Mouse (Mus musculus) cerebellum, adult 2 months (tissue): Measurements from ENCODE around the gene Vav1. TPM values are rescaled to one million over a fixed set of nuclear protein-coding genes. Genes with fewer than 3 reads are reported as not detected.

Experiments
- DNase-seq, 2 experiments: peaks; one replicate each; pipeline ENCODE4 v3.0.0; 2021
- H3K27ac ChIP-seq: fragments of 200-500 bp; 2 replicates; pipeline ENCODE4 v1.5.1; 2012; ENCODE audit warnings: low read length, control low read depth, inconsistent platforms; ENCODE audit not compliant: insufficient read depth
- H3K27me3 ChIP-seq: fragments of 200-500 bp; 2 replicates; pipeline ENCODE4 v1.6.1; 2012; ENCODE audit warnings: inconsistent platforms, mild to moderate bottlenecking, low read length, moderate library complexity; ENCODE audit not compliant: control insufficient read depth, insufficient read depth
- H3K4me1 ChIP-seq: fragments of 200-500 bp; 2 replicates; pipeline ENCODE4 v1.6.1; 2011; ENCODE audit warnings: low read length; ENCODE audit not compliant: control insufficient read depth, insufficient read depth
- H3K4me3 ChIP-seq: fragments of 200-500 bp; replicated peaks from 2 replicates; pipeline ENCODE3; 2011; ENCODE audit warnings: mild to moderate bottlenecking, low read depth, low read length, control low read depth; ENCODE audit not compliant: insufficient read depth
- CTCF ChIP-seq: fragments of 200-500 bp; IDR thresholded peaks from 2 replicates; pipeline ENCODE4 v1.5.1; 2011; ENCODE audit warnings: low read depth, mild to moderate bottlenecking, control low read depth, low read length, moderate library complexity, borderline replicate concordance; ENCODE audit not compliant: insufficient read depth
- POLR2A ChIP-seq: fragments of 200-500 bp; IDR thresholded peaks from 2 replicates; pipeline ENCODE4 v1.6.1; 2011; ENCODE audit warnings: low read length, control low read depth, borderline replicate concordance; ENCODE audit not compliant: insufficient read depth
- WGBS: fragments of 180-500 bp; shearing (Covaris S2); methylation state at CpG from one replicate; pipeline ENCODE4 v1.1.7; 2018; 5-methylcytosine and 5-hydroxymethylcytosine counted together
- polyA plus RNA-seq: library from polyadenylated mRNA; depleted of rRNA; stranded (reverse); fragments of >200 nt; gene quantifications from 2 replicates; pipeline ENCODE4 v1.2.3, GENCODE M21; 2012

Vav1 gene
- polyA plus RNA-seq, 1 experiment, result 1.2 TPM

DNA sequence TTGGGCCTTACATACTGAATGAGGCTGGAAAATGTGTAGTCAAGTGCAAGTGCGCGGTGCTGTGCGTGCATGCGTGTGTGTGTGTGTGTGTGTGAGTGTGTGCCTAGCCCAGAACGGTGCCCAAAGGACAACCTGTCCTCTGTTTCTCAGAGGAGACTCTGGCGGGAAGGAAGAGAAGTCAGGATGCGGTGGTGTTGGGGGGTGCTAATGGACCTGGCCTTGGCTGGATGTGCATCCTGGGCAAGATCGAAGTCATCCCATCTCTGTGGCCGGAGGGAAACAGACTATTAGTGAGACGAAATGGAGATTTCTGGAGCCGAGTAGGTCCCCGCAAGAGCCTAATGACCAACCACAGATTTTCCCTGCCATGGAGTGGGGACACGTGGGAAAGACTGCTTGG is 30.1 kb upstream of the Vav1 start:
- TF ChIP-seq POLR2A, result no peak
- TF ChIP-seq CTCF, result no peak
- 6% methylated on average over 13 of the region's 13 CpGs for WGBS
- peak overlapping the region; percentile 54 for H3K27ac ChIP-seq
- H3K4me1 ChIP-seq, result 0 out of 2 replicates have a peak, but pooled peaks cover 3% of the 10 kb centered on the region
- no peaks in the 10 kb centered on the region for H3K27me3 ChIP-seq
- peak overlapping the region; percentile 85 for H3K4me3 ChIP-seq
- DNase-seq, result peak in 1 of 2 experiments; percentile 35

DNA sequence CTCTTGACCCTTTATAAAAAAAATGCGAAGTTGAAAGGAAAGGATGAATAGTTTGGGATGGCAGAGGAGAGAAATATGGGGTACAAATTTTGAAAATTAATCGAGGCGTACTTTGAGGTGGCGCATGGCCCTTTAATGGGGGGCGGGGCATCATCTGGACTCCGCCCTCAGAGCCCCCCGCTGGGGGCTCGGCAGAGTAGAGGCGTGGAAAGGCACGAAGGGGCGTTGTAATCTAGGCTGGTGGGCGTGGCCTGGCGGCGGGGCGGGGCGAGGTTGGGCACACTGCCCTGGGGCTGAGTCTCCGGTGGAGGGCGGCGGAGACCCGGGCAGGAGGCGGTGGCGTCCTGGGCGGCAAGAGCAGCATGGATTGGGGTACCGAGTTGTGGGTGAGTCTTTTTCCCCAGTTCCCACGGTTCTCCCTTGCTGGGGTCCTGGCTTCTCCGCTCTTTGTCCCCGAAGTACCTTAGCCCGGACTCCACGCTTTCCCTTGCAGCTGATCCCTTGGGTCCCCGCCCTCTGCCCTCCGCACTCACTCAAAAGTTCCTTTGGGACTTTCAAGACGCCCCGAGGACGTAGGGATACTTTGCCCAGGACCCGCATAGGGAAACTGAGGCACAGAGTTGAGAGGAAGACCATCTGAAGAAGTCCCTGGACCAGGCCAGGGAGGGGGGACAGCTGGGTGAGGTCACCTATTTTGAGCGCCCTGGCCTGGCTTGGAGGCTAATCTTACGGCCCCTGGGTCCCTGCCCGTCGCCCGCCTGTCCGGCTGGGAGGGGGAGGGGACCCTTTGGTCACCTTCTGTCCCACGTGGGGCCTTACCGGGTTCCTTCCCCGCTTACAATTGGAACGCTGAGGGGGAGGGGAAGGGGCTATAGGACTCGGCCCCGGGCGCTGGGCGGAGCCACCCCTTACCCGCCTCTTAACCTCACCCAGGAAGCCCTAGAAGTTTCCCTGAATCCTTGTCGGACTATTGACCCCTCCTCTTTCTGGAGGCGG is 29.4 kb upstream of the Vav1 start, which contains the start of gene Trip10:
Gene Trip10 (plus strand): TSS at position 270 of the 996 bp plus-strand sequence.
- Histone ChIP-seq H3K27ac (peak within 1 kb of the TSS; percentile 54), H3K27me3 (no peaks in the 10 kb centered on the region), H3K4me1 (0 out of 2 replicates have a peak, but pooled peaks cover 3% of the 10 kb centered on the region), H3K4me3 (peak within 1 kb of the TSS; percentile 85)
- DNase-seq, result peak; percentile 78 to 84
- under 1% methylated on average over 51 of the region's 52 CpGs for WGBS
- no peak for TF ChIP-seq POLR2A

- Histone ChIP-seq H3K27ac (no peak overlapping the region), H3K27me3 (no peaks in the 10 kb centered on the region), H3K4me3 (peak overlapping the region; percentile 40), H3K4me1 (0 out of 2 replicates have a peak, but pooled peaks cover 3% of the 10 kb centered on the region)
- DNase-seq, result peak; percentile 37 to 41
- 6% methylated on average over 33 of the region's 33 CpGs for WGBS
- TF ChIP-seq POLR2A (no peak), CTCF (no peak)
Observed at GRCm38 (mm10) chr17:57250461-57251160, 28.3 kb upstream of the Vav1 start.

GRCm38 (mm10) chr17:57251431-57251830 is 27.5 kb upstream of the Vav1 start:
- WGBS, result 93% methylated on average over 3 of the region's 3 CpGs
- no peak for TF ChIP-seq POLR2A
- TF ChIP-seq CTCF, result no peak
- Histone ChIP-seq H3K27ac (no peak overlapping the region), H3K27me3 (no peaks in the 10 kb centered on the region), H3K4me3 (no peak overlapping the region), H3K4me1 (0 out of 2 replicates have a peak, but pooled peaks cover 3% of the 10 kb centered on the region)
- DNase-seq, result no peak

DNA sequence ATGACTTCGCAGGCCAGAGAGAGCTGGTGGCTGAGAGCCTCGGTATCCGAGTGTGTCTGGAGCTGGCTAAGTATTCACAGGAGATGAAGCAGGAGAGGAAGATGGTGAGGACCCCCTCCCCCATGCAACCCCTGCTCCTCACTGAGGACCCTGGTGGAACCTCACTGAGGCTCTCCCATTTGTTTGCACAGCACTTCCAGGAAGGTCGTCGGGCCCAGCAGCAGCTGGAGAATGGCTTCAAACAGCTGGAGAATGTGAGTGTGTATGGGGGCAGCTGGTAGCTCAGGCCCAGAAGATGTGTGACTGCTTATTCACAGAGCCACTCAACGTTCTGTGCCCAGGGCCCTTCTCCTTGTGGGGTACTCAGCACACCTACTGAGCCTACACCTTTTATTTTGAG is 25.6 kb upstream of the Vav1 start:
- DNase-seq, result no peak
- H3K4me3 ChIP-seq, result no peak overlapping the region
- WGBS, result 77% methylated on average over 6 of the region's 6 CpGs
- 0 out of 2 replicates have a peak, but pooled peaks cover 3% of the 10 kb centered on the region for H3K4me1 ChIP-seq
- TF ChIP-seq CTCF, result no peak
- no peaks in the 10 kb centered on the region for H3K27me3 ChIP-seq
- no peak overlapping the region for H3K27ac ChIP-seq

DNA sequence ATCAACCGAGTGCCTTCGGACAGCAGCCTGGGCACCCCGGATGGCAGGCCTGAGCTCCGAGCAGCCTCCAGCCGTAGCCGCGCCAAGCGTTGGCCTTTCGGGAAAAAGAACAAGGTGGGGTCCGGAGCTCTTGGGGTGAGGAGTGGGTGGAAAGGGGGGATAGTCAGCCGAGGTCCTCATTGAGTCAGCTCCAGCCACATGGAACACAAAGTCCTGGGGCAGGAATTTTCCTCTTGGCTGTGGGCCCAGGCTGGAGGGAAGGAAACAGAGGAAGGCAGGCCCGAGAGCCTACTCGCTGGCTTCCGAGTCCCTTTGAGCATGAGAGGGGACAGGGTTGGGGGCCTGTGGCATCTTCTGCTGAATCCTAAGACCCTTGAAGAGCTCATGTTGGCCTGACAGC is 23.5 kb upstream of the Vav1 start:
- H3K27me3 ChIP-seq, result no peaks in the 10 kb centered on the region
- 72% methylated on average over 14 of the region's 14 CpGs for WGBS
- no peak overlapping the region for H3K27ac ChIP-seq
- no peak overlapping the region for H3K4me3 ChIP-seq
- H3K4me1 ChIP-seq, result no peaks in the 10 kb centered on the region
- TF ChIP-seq POLR2A, result no peak
- TF ChIP-seq CTCF, result no peak
- DNase-seq, result no peak

DNA sequence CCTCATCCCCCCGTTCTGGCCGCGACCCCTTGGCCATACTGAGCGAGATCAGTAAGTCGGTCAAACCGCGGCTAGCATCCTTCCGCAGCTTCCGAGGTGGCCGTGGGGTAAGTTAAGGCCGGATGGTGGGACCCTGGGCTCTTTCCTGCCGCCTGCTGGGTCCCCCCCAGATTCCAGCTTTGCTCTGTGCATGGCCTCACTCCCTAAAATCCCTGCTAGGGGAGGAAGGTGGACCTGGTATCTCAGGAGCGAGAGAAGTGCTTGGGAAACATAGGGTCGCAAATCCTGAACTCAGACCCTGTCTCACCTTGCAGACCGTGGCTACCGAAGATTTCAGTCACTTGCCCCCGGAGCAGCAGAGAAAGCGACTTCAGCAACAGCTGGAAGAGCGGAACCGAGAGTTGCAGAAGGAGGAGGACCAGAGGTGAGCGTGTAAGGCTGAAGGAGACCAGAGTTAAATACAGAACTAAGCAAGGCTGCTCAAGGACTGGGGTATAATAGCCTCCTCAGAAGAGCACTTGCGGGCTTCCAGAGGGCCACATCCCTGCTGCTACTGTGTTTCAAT is 21.9 kb upstream of the Vav1 start:
- no peak overlapping the region for H3K27ac ChIP-seq
- no peaks in the 10 kb centered on the region for H3K27me3 ChIP-seq
- no peak overlapping the region for H3K4me3 ChIP-seq
- no peak for DNase-seq
- no peaks in the 10 kb centered on the region for H3K4me1 ChIP-seq
- TF ChIP-seq POLR2A, result no peak
- no peak for TF ChIP-seq CTCF
- WGBS, result 96% methylated on average over 22 of the region's 22 CpGs

GRCm38 (mm10) chr17:57258191-57258590 is 20.7 kb upstream of the Vav1 start:
- H3K4me1 ChIP-seq, result no peaks in the 10 kb centered on the region
- 92% methylated on average over 3 of the region's 3 CpGs for WGBS
- H3K27ac ChIP-seq, result no peak overlapping the region
- H3K27me3 ChIP-seq, result no peaks in the 10 kb centered on the region
- DNase-seq, result no peak
- TF ChIP-seq POLR2A, result no peak
- no peak for TF ChIP-seq CTCF
- H3K4me3 ChIP-seq, result no peak overlapping the region
